Mouse (Mus musculus): ENCODE results near the gene Stx18. TPM values are rescaled to one million over a fixed set of nuclear protein-coding genes. Genes with fewer than 3 reads are reported as not detected.

Stx18 gene
- polyA plus RNA-seq, 1 experiment from 2014 or later: 27.6 TPM

GRCm38 (mm10) chr5:38184688-38185285 is 146.2 kb downstream of the Stx18 start:
- no peak overlapping the region for H3K27ac ChIP-seq (replicated peaks)
- no peak for TF ChIP-seq CTCF (IDR thresholded peaks at IDR 0.05; ENCODE audit: low read depth)
- TF ChIP-seq EP300 (optimal IDR thresholded peaks at IDR 0.05): no peak
- ATAC-seq (ENCODE audit: low FRiP score, low TSS enrichment) (no peak), DNase-seq (ENCODE audit: low spot score) (no peak)
- H3K27me3 ChIP-seq (ENCODE audit: control insufficient read depth, insufficient read depth, low read length): no peaks in the 10 kb centered on the region
- no peaks in the 10 kb centered on the region for H3K4me1 ChIP-seq (replicated peaks; ENCODE audit: control insufficient read depth, insufficient read depth)
- no peak overlapping the region for H3K4me3 ChIP-seq (ENCODE audit: low read depth, low read length)
- no peak overlapping the region for H3K4me2 ChIP-seq (replicated peaks; ENCODE audit: low read depth)
- no peak overlapping the region for H3K9ac ChIP-seq (ENCODE audit: low read length)
- H3K36me3 ChIP-seq (ENCODE audit: control insufficient read depth, insufficient read depth, low read length): no peaks in the 10 kb centered on the region
- WGBS: 75% methylated on average over 6 of the region's 6 CpGs
- no peaks in the 10 kb centered on the region for H3K9me3 ChIP-seq (ENCODE audit: control insufficient read depth, low read length)

GRCm38 (mm10) chr5:38187006-38187405 is 148.5 kb downstream of the Stx18 start:
- Histone ChIP-seq H3K27ac (replicated peaks) (no peak overlapping the region), H3K9ac (ENCODE audit: low read length) (no peak overlapping the region), H3K36me3 (ENCODE audit: control insufficient read depth, insufficient read depth, low read length) (no peaks in the 10 kb centered on the region), H3K4me2 (replicated peaks; ENCODE audit: low read depth) (no peak overlapping the region), H3K9me3 (ENCODE audit: control insufficient read depth, low read length) (no peaks in the 10 kb centered on the region), H3K4me3 (ENCODE audit: low read depth, low read length) (no peak overlapping the region), H3K4me1 (replicated peaks; ENCODE audit: control insufficient read depth, insufficient read depth) (no peaks in the 10 kb centered on the region), H3K27me3 (ENCODE audit: control insufficient read depth, insufficient read depth, low read length) (no peaks in the 10 kb centered on the region)
- ATAC-seq (ENCODE audit: low FRiP score, low TSS enrichment) (no peak), DNase-seq (ENCODE audit: low spot score) (no peak)
- TF ChIP-seq EP300 (optimal IDR thresholded peaks at IDR 0.05) (no peak), CTCF (IDR thresholded peaks at IDR 0.05; ENCODE audit: low read depth) (no peak)
- WGBS: 81% methylated on average over 2 of the region's 2 CpGs

Other genes starting within 250 kb of the Stx18 start
- gene Msx1, start 214.2 kb upstream of the Stx18 start, polyA plus RNA-seq (2015; fragmentation: Nextera tagmentation; extraction: Ambion mirVana): 1.1 TPM in 2 replicates
- 23.4 and 23.8 TPM in 2 replicates for gene Nsg1, start 121.2 kb downstream of the Stx18 start, polyA plus RNA-seq (2015; fragmentation: Nextera tagmentation; extraction: Ambion mirVana)
- gene Zbtb49, start 181.7 kb downstream of the Stx18 start, polyA plus RNA-seq (2015; fragmentation: Nextera tagmentation; extraction: Ambion mirVana): 4.2 and 4.4 TPM in 2 replicates
- gene Lyar, start 181.7 kb downstream of the Stx18 start, polyA plus RNA-seq (2015; fragmentation: Nextera tagmentation; extraction: Ambion mirVana): 45.7 and 50.1 TPM in 2 replicates
- 73.7 and 77.6 TPM in 2 replicates for gene Tmem128, start 221.4 kb downstream of the Stx18 start, polyA plus RNA-seq (2015; fragmentation: Nextera tagmentation; extraction: Ambion mirVana)
- 0.05 TPM in 1 of 2 replicates, not detected in the other for gene Otop1, start 237.2 kb downstream of the Stx18 start, polyA plus RNA-seq (2015; fragmentation: Nextera tagmentation; extraction: Ambion mirVana)